Mouse (Mus musculus): ENCODE results near the gene Mgarp. TPM values are rescaled to one million over a fixed set of nuclear protein-coding genes. Genes with fewer than 3 reads are reported as not detected.

Mgarp gene
- polyA plus RNA-seq, 1 experiment, result 3.6 TPM

GRCm38 (mm10) chr3:51340552-51341267 is 55.8 kb downstream of the Mgarp start, which contains the start of gene Elf2:
Gene Elf2, minus strand, starts transcription at chr3:51340663.
- DNase-seq (ENCODE audit: low spot score), result peak; percentile 81

- DNase-seq (ENCODE audit: low spot score), result peak; percentile 42
Measured at GRCm38 (mm10) chr3:51339734-51340551, 56.6 kb downstream of the Mgarp start.

- no peak for DNase-seq (ENCODE audit: low spot score)
Measured at GRCm38 (mm10) chr3:51339378-51339733, 57.2 kb downstream of the Mgarp start.

Other genes starting within 250 kb of the Mgarp start
- 10.7 and 12.5 TPM in 2 replicates for gene Noct, start 172.3 kb downstream of the Mgarp start, polyA plus RNA-seq (2012; rRNA removed)
- gene Elf2, start 56.1 kb downstream of the Mgarp start, polyA plus RNA-seq (2012; rRNA removed), result 52.0 and 53.9 TPM in 2 replicates
- 295 and 320 TPM in 2 replicates for gene Ndufc1, start 12.2 kb upstream of the Mgarp start, polyA plus RNA-seq (2012; rRNA removed)
- gene Naa15, start 18.4 kb upstream of the Mgarp start, polyA plus RNA-seq (2012; rRNA removed), result 21.1 and 22.9 TPM in 2 replicates
- 29.1 and 30.2 TPM in 2 replicates for gene Rab33b, start 87.2 kb upstream of the Mgarp start, polyA plus RNA-seq (2012; rRNA removed)
- gene Setd7, start 164.1 kb upstream of the Mgarp start, polyA plus RNA-seq (2012; rRNA removed), result 41.5 and 63.2 TPM in 2 replicates